Mouse (Mus musculus): Measurements from ENCODE around the gene Car1.
"Not testable (repeated sequence)": the region's sequence is repeated elsewhere in the genome, so short reads cannot be mapped to it uniquely, and the experiment has no call there.

Gene Car1

GRCm38 (mm10) chr3:14808211-14808610 is at the start of gene Car1:
Car1 (minus strand) TSS chr3:14808368.
- DNase-seq, result no peak

- no peak for DNase-seq
These were observed 49.7 kb upstream of the Car1 start for GRCm38 (mm10) chr3:14857874-14858273.

GRCm38 (mm10) chr3:14854446-14854845 is 46.3 kb upstream of the Car1 start:
- no peak for DNase-seq

GRCm38 (mm10) chr3:14853966-14854365 is 45.8 kb upstream of the Car1 start:
- DNase-seq, result no peak

GRCm38 (mm10) chr3:14848587-14849254 is 40.6 kb upstream of the Car1 start:
- DNase-seq, result no peak

- DNase-seq, result no peak
These were observed 31.4 kb upstream of the Car1 start for GRCm38 (mm10) chr3:14839466-14840118.

- DNase-seq, result no peak
These were observed 30.8 kb upstream of the Car1 start for GRCm38 (mm10) chr3:14838936-14839335.

GRCm38 (mm10) chr3:14832766-14833165 is 24.6 kb upstream of the Car1 start:
- DNase-seq, result no peak

- no peak for DNase-seq
These were observed 23.2 kb upstream of the Car1 start for GRCm38 (mm10) chr3:14831219-14831835.

- DNase-seq, result no peak
These were observed 20.7 kb upstream of the Car1 start for GRCm38 (mm10) chr3:14828896-14829295.

GRCm38 (mm10) chr3:14819844-14820504 is 11.8 kb upstream of the Car1 start:
- no peak for DNase-seq

GRCm38 (mm10) chr3:14815396-14815795 is 7.2 kb upstream of the Car1 start:
- not testable (repeated sequence) for DNase-seq

- DNase-seq, result no peak
These were observed 1.5 kb downstream of the Car1 start for GRCm38 (mm10) chr3:14806702-14807101.

GRCm38 (mm10) chr3:14805962-14806361 is 2.2 kb downstream of the Car1 start:
- no peak for DNase-seq

GRCm38 (mm10) chr3:14804906-14805305 is 3.3 kb downstream of the Car1 start:
- no peak for DNase-seq

- DNase-seq, result no peak
These were observed 11.1 kb downstream of the Car1 start for GRCm38 (mm10) chr3:14797069-14797468.

- DNase-seq, result no peak
These were observed 12.7 kb downstream of the Car1 start for GRCm38 (mm10) chr3:14795292-14796020.

GRCm38 (mm10) chr3:14792032-14792431 is 16.1 kb downstream of the Car1 start:
- no peak for DNase-seq

GRCm38 (mm10) chr3:14787607-14788006 is 20.6 kb downstream of the Car1 start:
- no peak for DNase-seq

GRCm38 (mm10) chr3:14787136-14787535 is 21.0 kb downstream of the Car1 start:
- DNase-seq, result no peak

GRCm38 (mm10) chr3:14786551-14787079 is 21.6 kb downstream of the Car1 start:
- DNase-seq, result no peak

- no peak for DNase-seq
These were observed 22.8 kb downstream of the Car1 start for GRCm38 (mm10) chr3:14785353-14785752.

GRCm38 (mm10) chr3:14783198-14783597 is 25.0 kb downstream of the Car1 start:
- DNase-seq, result not testable (repeated sequence)
